Mouse (Mus musculus): ENCODE measurements around the gene Olfr195. TPM values are rescaled to one million over a fixed set of nuclear protein-coding genes. Genes with fewer than 3 reads are reported as not detected.

Olfr195 gene
- polyA plus RNA-seq (2012; rRNA removed) = not detected in 2 replicates

GRCm38 (mm10) chr16:59146746-59147145 lies at the start of gene Olfr195:
Olfr195 (plus strand) TSS chr16:59147046.

GRCm38 (mm10) chr16:59111781-59112180 lies 35.1 kb upstream of the Olfr195 start, which contains the start of gene Olfr193:
Olfr193 (minus strand) TSS chr16:59111881.

GRCm38 (mm10) chr16:59120969-59121368 lies 25.9 kb upstream of the Olfr195 start, which contains the start of gene Olfr194:
Olfr194 (minus strand) TSS chr16:59121069.

GRCm38 (mm10) chr16:59170354-59170753 lies 23.5 kb downstream of the Olfr195 start, which contains the start of gene Olfr196:
Olfr196 (minus strand) TSS chr16:59170454.

Other genes starting within 250 kb of the Olfr195 start
- gene Olfr181, start 218.3 kb upstream of the Olfr195 start, polyA plus RNA-seq (2012; rRNA removed) = not detected in 2 replicates
- gene Olfr180, start 217.7 kb upstream of the Olfr195 start, polyA plus RNA-seq (2012; rRNA removed) = not detected in 2 replicates
- gene Olfr183, start 151.7 kb upstream of the Olfr195 start, polyA plus RNA-seq (2012; rRNA removed) = not detected in 2 replicates
- not detected in 2 replicates for gene Olfr186, start 116.8 kb upstream of the Olfr195 start, polyA plus RNA-seq (2012; rRNA removed)
- not detected in 2 replicates for gene Olfr187, start 107.3 kb upstream of the Olfr195 start, polyA plus RNA-seq (2012; rRNA removed)
- gene Olfr190, start 69.0 kb upstream of the Olfr195 start, polyA plus RNA-seq (2012; rRNA removed) = not detected in 2 replicates
- not detected in 2 replicates for gene Olfr191, start 57.2 kb upstream of the Olfr195 start, polyA plus RNA-seq (2012; rRNA removed)
- gene Olfr193, start 35.2 kb upstream of the Olfr195 start, polyA plus RNA-seq (2012; rRNA removed) = not detected in 2 replicates
- gene Olfr194, start 26.0 kb upstream of the Olfr195 start, polyA plus RNA-seq (2012; rRNA removed) = not detected in 2 replicates
- not detected in 2 replicates for gene Olfr196, start 23.4 kb downstream of the Olfr195 start, polyA plus RNA-seq (2012; rRNA removed)
- gene Olfr198, start 56.5 kb downstream of the Olfr195 start, polyA plus RNA-seq (2012; rRNA removed) = not detected in 2 replicates
- not detected in 2 replicates for gene Olfr199, start 72.7 kb downstream of the Olfr195 start, polyA plus RNA-seq (2012; rRNA removed)
- gene Olfr201, start 125.6 kb downstream of the Olfr195 start, polyA plus RNA-seq (2012; rRNA removed) = 0.07 and 0.08 TPM in 2 replicates
- gene Olfr202, start 139.7 kb downstream of the Olfr195 start, polyA plus RNA-seq (2012; rRNA removed) = not detected in 2 replicates
- gene Olfr203, start 151.8 kb downstream of the Olfr195 start, polyA plus RNA-seq (2012; rRNA removed) = not detected in 2 replicates
- gene Olfr204, start 171.2 kb downstream of the Olfr195 start, polyA plus RNA-seq (2012; rRNA removed) = not detected in 2 replicates
- not detected in 2 replicates for gene Olfr205, start 184.1 kb downstream of the Olfr195 start, polyA plus RNA-seq (2012; rRNA removed)
- not detected in 2 replicates for gene Olfr206, start 202.2 kb downstream of the Olfr195 start, polyA plus RNA-seq (2012; rRNA removed)
- gene Olfr209, start 216.9 kb downstream of the Olfr195 start, polyA plus RNA-seq (2012; rRNA removed) = not detected in 2 replicates

All from liver, embryonic 14 days (tissue).